ENCODE assay signal across 9 mouse cellular contexts in the genomic region with DNA sequence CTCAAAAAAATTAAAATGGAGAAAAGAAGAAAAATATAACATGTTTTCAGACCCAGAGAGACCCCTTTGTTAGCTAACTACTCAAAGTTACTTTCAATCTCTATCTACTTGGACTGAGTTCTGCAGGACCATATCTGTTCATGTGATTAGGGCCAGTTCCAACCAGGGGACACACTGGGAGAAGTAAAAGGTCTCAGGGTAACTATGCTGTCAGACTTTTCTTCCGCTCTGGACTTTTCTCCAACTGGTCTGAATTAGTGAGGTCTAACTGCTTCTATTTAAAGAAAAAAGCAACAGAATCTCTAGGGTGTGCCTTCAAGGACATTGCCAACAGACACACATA. TPM values are rescaled to one million over a fixed set of nuclear protein-coding genes. Genes with fewer than 3 reads are reported as not detected.
DNase-seq lines count a peak whose midpoint lies in the region; ATAC-seq and TF ChIP-seq lines count a peak whose summit lies in the region.
"Had no signal": no experiment of that assay in that cellular context is flagged by ENCODE, and none has a peak within 500 bp of the region (broad histone marks: within the 10 kb centered on the region; RNA-seq: fewer than 3 reads in every experiment).

No protein-coding gene starts in this region.

- H3K27ac ChIP-seq in heart, embryonic 14.5 days (replicated peaks in 1 of 2; ENCODE audit: control insufficient read depth in 1 of 2, insufficient read depth in 1 of 2, low read depth in 2 of 2, low read length in 2 of 2), result peak overlapping the region; percentile 15 to 86
- no peak overlapping the region for H3K27ac ChIP-seq in lung, postnatal 0 days (ENCODE audit: low read length)
- H3K27ac ChIP-seq in hindbrain, embryonic 14.5 days, result peak overlapping the region; percentile 61; the same call in 1 of the 2 replicates
- peak overlapping the region; percentile 77 for H3K27ac ChIP-seq in stomach, embryonic 16.5 days (ENCODE audit: low read length)

- H3K9ac ChIP-seq in heart, embryonic 14.5 days (ENCODE audit: low read length), result no peak overlapping the region
- no peak overlapping the region for H3K9ac ChIP-seq in lung, postnatal 0 days (replicated peaks; ENCODE audit: low read depth)
- H3K9ac ChIP-seq in hindbrain, embryonic 14.5 days, result no peak overlapping the region
- no peak overlapping the region for H3K9ac ChIP-seq in stomach, embryonic 16.5 days (ENCODE audit: low read length)

- 0 out of 2 replicates have a peak, but pooled peaks cover 3% of the 10 kb centered on the region for H3K9me3 ChIP-seq in heart, embryonic 14.5 days (ENCODE audit: control insufficient read depth, low read length)
- H3K9me3 ChIP-seq in lung, postnatal 0 days (ENCODE audit: low read length), result no peaks in the 10 kb centered on the region
- no peaks in the 10 kb centered on the region for H3K9me3 ChIP-seq in hindbrain, embryonic 14.5 days (ENCODE audit: control insufficient read depth, low read length)
- H3K9me3 ChIP-seq in stomach, embryonic 16.5 days (replicated peaks; ENCODE audit: control insufficient read depth, low read length), result no peaks in the 10 kb centered on the region

- no peak overlapping the region for H3K4me3 ChIP-seq in heart, embryonic 14.5 days (ENCODE audit: control insufficient read depth in 1 of 2, insufficient read depth in 1 of 2, low read depth in 1 of 2, low read length in 2 of 2)
- no peak overlapping the region for H3K4me3 ChIP-seq in lung, postnatal 0 days (ENCODE audit: low read depth, low read length)
- H3K4me3 ChIP-seq in hindbrain, embryonic 14.5 days (replicated peaks; ENCODE audit: low read length), result no peak overlapping the region
- no peak overlapping the region for H3K4me3 ChIP-seq in stomach, embryonic 16.5 days (replicated peaks; ENCODE audit: low read length)

- WGBS in heart, embryonic 14.5 days, result 42% methylated on average over 1 of the region's 1 CpGs
- 50% methylated on average over 1 of the region's 1 CpGs for WGBS in lung, postnatal 0 days
- 69% methylated on average over 1 of the region's 1 CpGs for WGBS in hindbrain, embryonic 14.5 days
- WGBS in stomach, embryonic 16.5 days, result 50% methylated on average over 1 of the region's 1 CpGs

- H3K4me2 ChIP-seq in heart, embryonic 14.5 days (ENCODE audit: low read length), result peak overlapping the region; percentile 4; the same call in 1 of the 2 replicates
- no peak overlapping the region for H3K4me2 ChIP-seq in lung, postnatal 0 days (replicated peaks; ENCODE audit: low read depth, low read length)
- H3K4me2 ChIP-seq in hindbrain, embryonic 14.5 days (replicated peaks), result no peak overlapping the region
- H3K4me2 ChIP-seq in stomach, embryonic 16.5 days (ENCODE audit: low read depth, low read length), result no peak overlapping the region

- peak; percentile 52 for ATAC-seq in heart, embryonic 14.5 days (ENCODE audit: insufficient number of reproducible peaks, insufficient read depth, low FRiP score, low read depth)
- no peak; the same call in 1 of the 2 replicates for ATAC-seq in lung, postnatal 0 days
- ATAC-seq in hindbrain, embryonic 14.5 days (ENCODE audit: low FRiP score), result no peak
- ATAC-seq in stomach, embryonic 16.5 days (ENCODE audit: insufficient read depth, low FRiP score), result peak; percentile 5; the same call in 1 of the 2 replicates

- DNase-seq in heart, postnatal 4 days, result no peak
- peak; percentile 57 for DNase-seq in lung, postnatal 0 days (ENCODE audit: low spot score)
- no peak for DNase-seq in lung, postnatal 4 days
- DNase-seq in hindbrain, embryonic 14.5 days (ENCODE audit: low spot score), result no peak
- DNase-seq in urinary bladder, postnatal 10 days (ENCODE audit: low spot score), result no peak
- DNase-seq: spleen, adult 18-20 months; thymus, postnatal 25 days had no signal

- H3K4me1 ChIP-seq in heart, embryonic 14.5 days (ENCODE audit: control insufficient read depth in 2 of 2, insufficient read depth in 2 of 2, low read length in 2 of 2), result peaks cover 11 to 16% of the 10 kb centered on the region in 2 experiments; a peak in 3 of 4 replicates
- H3K4me1 ChIP-seq in lung, postnatal 0 days (ENCODE audit: insufficient read depth, low read depth, low read length), result peaks cover 10% of the 10 kb centered on the region; the same call in 1 of the 2 replicates
- peaks cover 12% of the 10 kb centered on the region for H3K4me1 ChIP-seq in hindbrain, embryonic 14.5 days (replicated peaks; ENCODE audit: control insufficient read depth, insufficient read depth, low read length)
- H3K4me1 ChIP-seq in stomach, embryonic 16.5 days (ENCODE audit: control insufficient read depth, insufficient read depth, low read length), result peaks cover 20% of the 10 kb centered on the region

- no peaks in the 10 kb centered on the region for H3K36me3 ChIP-seq in heart, embryonic 14.5 days (ENCODE audit: control insufficient read depth, insufficient read depth, low read length)
- no peaks in the 10 kb centered on the region for H3K36me3 ChIP-seq in lung, postnatal 0 days (ENCODE audit: insufficient read depth, low read length)
- H3K36me3 ChIP-seq in hindbrain, embryonic 14.5 days (replicated peaks; ENCODE audit: control insufficient read depth, insufficient read depth), result no peaks in the 10 kb centered on the region
- no peaks in the 10 kb centered on the region for H3K36me3 ChIP-seq in stomach, embryonic 16.5 days (ENCODE audit: control insufficient read depth, insufficient read depth, low read length)

- no peak for TF ChIP-seq CTCF in lung, postnatal 0 days (IDR thresholded peaks at IDR 0.05)

- no peaks in the 10 kb centered on the region for H3K27me3 ChIP-seq in heart, embryonic 14.5 days (ENCODE audit: control insufficient read depth, insufficient read depth, low read length)
- no peaks in the 10 kb centered on the region for H3K27me3 ChIP-seq in lung, postnatal 0 days (replicated peaks; ENCODE audit: insufficient read depth, low read length)
- H3K27me3 ChIP-seq in hindbrain, embryonic 14.5 days (ENCODE audit: control insufficient read depth, insufficient read depth, low read length), result no peaks in the 10 kb centered on the region
- no peaks in the 10 kb centered on the region for H3K27me3 ChIP-seq in stomach, embryonic 16.5 days (ENCODE audit: control insufficient read depth, insufficient read depth, low read length)

- TF ChIP-seq EP300 in lung, postnatal 0 days (IDR thresholded peaks at IDR 0.05), result no peak

RNA-seq across cellular contexts. Expression of a gene that starts 33.3 kb away (rescaled TPM):
- 14.8 and 17.0 TPM in 2 replicates for polyA plus RNA-seq in heart, embryonic 14.5 days (2014; fragmentation: Nextera tagmentation; extraction: Ambion mirVana)
- total RNA-seq in heart, postnatal 4 days (2021), result 10 to 100 TPM; 14.9 to 16.7 TPM
- polyA plus RNA-seq in lung, postnatal 0 days (2015; fragmentation: Nextera tagmentation; extraction: Ambion mirVana), result 3.2 and 3.4 TPM in 2 replicates
- 21.6 and 25.0 TPM in 2 replicates for polyA plus RNA-seq in hindbrain, embryonic 14.5 days (2014; fragmentation: Nextera tagmentation; extraction: Ambion mirVana)
- 5.0 and 5.7 TPM in 2 replicates for polyA plus RNA-seq in stomach, embryonic 16.5 days (2015; fragmentation: Nextera tagmentation; extraction: Ambion mirVana)

RNA-seq across cellular contexts. Expression of a gene that starts 51.3 kb away (rescaled TPM):
- 6.8 and 7.0 TPM in 2 replicates for polyA plus RNA-seq in heart, embryonic 14.5 days (2014; fragmentation: Nextera tagmentation; extraction: Ambion mirVana)
- 1 to 10 TPM; 3.8 to 5.6 TPM for total RNA-seq in heart, postnatal 4 days (2021)
- 2.4 and 3.5 TPM in 2 replicates for polyA plus RNA-seq in lung, postnatal 0 days (2015; fragmentation: Nextera tagmentation; extraction: Ambion mirVana)
- polyA plus RNA-seq in hindbrain, embryonic 14.5 days (2014; fragmentation: Nextera tagmentation; extraction: Ambion mirVana), result 3.5 and 3.9 TPM in 2 replicates
- 8.1 and 8.9 TPM in 2 replicates for polyA plus RNA-seq in stomach, embryonic 16.5 days (2015; fragmentation: Nextera tagmentation; extraction: Ambion mirVana)

Comparison
In these comparisons a context has a peak if more than half of its experiments do, and no peak if none do; other contexts are left out.
1. ATAC-seq: peak in heart, embryonic 14.5 days (single experiment) and stomach, embryonic 16.5 days (single experiment); none in lung, postnatal 0 days (single experiment) and hindbrain, embryonic 14.5 days (single experiment).